Mouse (Mus musculus) thymus, adult 2 months (tissue): Measurements from ENCODE around the gene Nhlrc2. TPM values are rescaled to one million over a fixed set of nuclear protein-coding genes. Genes with fewer than 3 reads are reported as not detected.

Source experiments
- DNase-seq: peaks from one replicate; pipeline ENCODE4 v3.0.0; 2021
- H3K27ac ChIP-seq: fragments of 200-500 bp; 2 replicates; pipeline ENCODE4 v1.5.1; 2012; ENCODE audit warnings: low read length, control low read depth; ENCODE audit not compliant: control insufficient read depth, insufficient read depth
- H3K27me3 ChIP-seq: fragments of 200-500 bp; 2 replicates; pipeline ENCODE4 v1.6.1; 2012; ENCODE audit warnings: mild to moderate bottlenecking, low read length, moderate library complexity, mixed read lengths; ENCODE audit not compliant: control insufficient read depth, insufficient read depth
- H3K36me3 ChIP-seq: fragments of 200-500 bp; 2 replicates; pipeline ENCODE4 v1.6.1; 2012; ENCODE audit warnings: mild to moderate bottlenecking, low read length, moderate library complexity; ENCODE audit not compliant: control insufficient read depth, insufficient read depth
- H3K4me1 ChIP-seq: fragments of 200-500 bp; replicated peaks from 2 replicates; pipeline ENCODE4 v1.6.1; 2012; ENCODE audit warnings: low read length; ENCODE audit not compliant: control insufficient read depth, insufficient read depth
- H3K4me3 ChIP-seq: fragments of 200-500 bp; 2 replicates; pipeline ENCODE4 v1.5.1; 2012; ENCODE audit warnings: mild to moderate bottlenecking, low read length, control low read depth, moderate library complexity; ENCODE audit not compliant: control insufficient read depth, insufficient read depth
- CTCF ChIP-seq: fragments of 200-500 bp; IDR thresholded peaks from 2 replicates; pipeline ENCODE4 v1.5.1; 2012; ENCODE audit warnings: mild to moderate bottlenecking, control low read depth, low read length, moderate library complexity, borderline replicate concordance; ENCODE audit not compliant: control insufficient read depth, poor library complexity, insufficient read depth; ENCODE audit errors: extremely low read depth
- POLR2A ChIP-seq: fragments of 200-500 bp; IDR thresholded peaks from 2 replicates; pipeline ENCODE4 v1.6.1; 2012; ENCODE audit warnings: mild to moderate bottlenecking, low read length, control low read depth, moderate library complexity; ENCODE audit not compliant: control insufficient read depth, poor library complexity, insufficient read depth; ENCODE audit errors: extremely low read depth
- WGBS: fragments of 180-500 bp; shearing (Covaris S2); methylation state at CpG from one replicate; pipeline ENCODE4 v1.1.7; 2018; 5-methylcytosine and 5-hydroxymethylcytosine counted together
- polyA plus RNA-seq: library from polyadenylated mRNA; depleted of rRNA; stranded (reverse); fragments of >200 nt; gene quantifications from 2 replicates; pipeline ENCODE4 v1.2.3, GENCODE M21; 2012

Nhlrc2 gene
- polyA plus RNA-seq, 1 experiment, result 12.6 TPM

DNA sequence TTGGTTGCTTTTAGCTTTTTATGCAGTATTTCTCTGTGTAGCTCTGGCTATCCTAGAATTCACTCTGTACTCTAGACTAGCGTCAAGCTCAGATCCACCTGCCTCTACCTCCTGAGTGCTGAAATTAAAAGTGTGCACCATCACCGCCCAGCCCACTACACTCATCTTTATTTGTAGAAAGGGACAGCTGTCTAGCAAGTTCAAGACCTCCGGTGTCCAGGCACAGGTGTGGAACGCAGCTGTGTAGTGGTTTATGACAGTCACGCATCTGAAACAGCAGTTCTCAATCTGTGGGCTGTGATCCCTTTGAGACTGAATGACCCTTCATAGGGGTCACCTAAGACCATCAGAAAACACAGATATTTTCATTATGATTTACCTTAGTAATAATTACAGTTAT is 41.4 kb downstream of the Nhlrc2 start:
- no peaks in the 10 kb centered on the region for H3K27me3 ChIP-seq
- TF ChIP-seq CTCF (no peak), POLR2A (no peak)
- H3K4me1 ChIP-seq, result no peaks in the 10 kb centered on the region
- H3K4me3 ChIP-seq, result no peak overlapping the region
- DNase-seq, result no peak
- WGBS, result 98% methylated on average over 5 of the region's 5 CpGs
- no peak overlapping the region for H3K27ac ChIP-seq
- peaks cover 37% of the 10 kb centered on the region for H3K36me3 ChIP-seq

DNA sequence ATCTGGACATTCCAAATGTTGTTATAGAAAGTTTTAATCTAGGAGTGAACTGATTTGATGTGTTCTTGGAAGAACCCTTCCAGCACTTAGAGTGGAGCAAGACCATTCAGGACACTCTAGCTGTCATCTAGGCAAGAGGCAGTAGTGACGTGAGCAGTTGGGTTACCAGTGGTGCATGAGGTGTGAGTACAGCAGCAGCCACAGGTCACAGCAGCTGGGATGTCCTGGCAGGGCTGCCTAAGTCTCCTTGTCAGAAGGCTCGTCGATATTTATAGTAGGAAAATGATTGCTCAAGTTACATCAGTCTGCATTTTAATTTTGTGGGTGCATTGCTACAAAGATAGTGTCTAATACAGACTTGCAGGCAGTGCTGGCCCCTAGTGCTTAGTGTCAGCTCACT is 42.2 kb downstream of the Nhlrc2 start:
- 92% methylated on average over 3 of the region's 3 CpGs for WGBS
- TF ChIP-seq POLR2A, result no peak
- no peak for TF ChIP-seq CTCF
- no peak for DNase-seq
- Histone ChIP-seq H3K4me1 (no peaks in the 10 kb centered on the region), H3K4me3 (no peak overlapping the region), H3K36me3 (peaks cover 37% of the 10 kb centered on the region), H3K27ac (no peak overlapping the region), H3K27me3 (no peaks in the 10 kb centered on the region)

DNA sequence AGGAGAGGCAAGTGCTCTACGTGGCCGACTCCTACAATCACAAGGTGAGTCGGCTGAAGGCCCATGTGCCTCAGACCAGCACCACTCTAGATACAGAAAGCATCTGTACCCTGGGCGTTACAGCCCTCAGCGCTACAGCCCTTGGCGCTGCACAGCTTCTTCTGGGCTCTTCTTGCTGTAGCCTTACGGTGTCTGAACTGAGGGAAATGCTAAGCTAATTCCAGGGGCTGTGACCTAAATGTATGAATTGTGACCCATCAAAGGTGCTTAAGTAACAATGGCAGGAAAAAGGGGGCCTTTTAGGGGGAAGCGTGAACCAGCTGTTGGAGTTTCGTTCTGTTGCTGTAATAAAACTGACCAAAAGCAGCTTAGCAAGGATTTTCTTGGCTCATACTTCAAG is 44.4 kb downstream of the Nhlrc2 start:
- Histone ChIP-seq H3K36me3 (peaks cover 46% of the 10 kb centered on the region), H3K4me1 (no peaks in the 10 kb centered on the region), H3K4me3 (no peak overlapping the region), H3K27me3 (no peaks in the 10 kb centered on the region), H3K27ac (no peak overlapping the region)
- 98% methylated on average over 9 of the region's 9 CpGs for WGBS
- TF ChIP-seq CTCF, result no peak
- TF ChIP-seq POLR2A, result no peak
- DNase-seq, result no peak

DNA sequence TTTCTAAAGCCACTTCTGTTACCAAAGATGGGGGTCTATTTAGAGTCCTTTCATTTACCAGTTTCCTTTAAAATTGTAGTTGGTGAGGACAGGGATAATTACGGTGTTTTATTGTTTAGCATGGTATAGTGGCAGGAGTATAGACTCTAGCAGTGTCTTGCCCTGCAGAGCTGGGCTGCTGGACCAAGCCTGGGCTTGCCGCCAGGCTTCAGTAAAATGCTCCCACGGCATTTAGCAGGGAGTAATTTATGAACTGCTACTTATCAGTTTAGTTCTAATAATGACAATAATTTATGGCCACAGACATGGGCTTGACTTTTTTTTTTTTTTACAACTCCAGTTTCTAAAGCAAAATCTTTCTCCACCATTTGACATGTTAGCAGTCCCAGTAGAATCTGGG is 51.9 kb downstream of the Nhlrc2 start:
- Histone ChIP-seq H3K27ac (no peak overlapping the region), H3K4me1 (no peaks in the 10 kb centered on the region), H3K4me3 (no peak overlapping the region), H3K36me3 (peaks cover 13% of the 10 kb centered on the region), H3K27me3 (no peaks in the 10 kb centered on the region)
- no peak for TF ChIP-seq POLR2A
- no peak for TF ChIP-seq CTCF
- DNase-seq, result no peak
- 95% methylated on average over 3 of the region's 3 CpGs for WGBS

DNA sequence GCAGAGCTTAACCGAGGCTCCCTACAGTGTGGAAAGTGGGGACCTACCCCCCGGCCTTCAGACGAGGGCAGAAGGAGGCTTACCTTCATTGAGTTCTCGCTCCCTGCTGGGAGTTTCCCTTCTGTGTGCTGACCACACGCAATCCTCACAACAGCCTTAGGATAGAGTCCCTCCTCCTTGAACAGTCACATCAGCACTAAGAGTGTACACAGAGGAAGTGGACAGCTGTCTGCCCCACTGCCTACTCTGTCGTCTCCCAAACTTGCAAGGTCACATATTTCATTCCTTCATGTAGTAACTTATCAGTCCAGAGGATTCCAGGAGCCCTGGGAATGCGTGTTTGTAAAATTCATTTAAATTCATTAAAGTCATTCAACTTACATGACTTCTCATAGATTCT is 52.7 kb downstream of the Nhlrc2 start:
- H3K27me3 ChIP-seq, result no peaks in the 10 kb centered on the region
- 89% methylated on average over 7 of the region's 7 CpGs for WGBS
- no peaks in the 10 kb centered on the region for H3K4me1 ChIP-seq
- no peak for DNase-seq
- H3K4me3 ChIP-seq, result no peak overlapping the region
- H3K27ac ChIP-seq, result no peak overlapping the region
- TF ChIP-seq POLR2A (no peak), CTCF (no peak)
- H3K36me3 ChIP-seq, result peaks cover 13% of the 10 kb centered on the region

- Histone ChIP-seq H3K27me3 (no peaks in the 10 kb centered on the region), H3K4me1 (no peaks in the 10 kb centered on the region), H3K36me3 (peaks cover 10% of the 10 kb centered on the region), H3K27ac (no peak overlapping the region), H3K4me3 (no peak overlapping the region)
- WGBS, result 91% methylated on average over 15 of the region's 15 CpGs
- DNase-seq, result no peak
- TF ChIP-seq CTCF (no peak), POLR2A (no peak)
These were observed 53.9 kb downstream of the Nhlrc2 start for GRCm38 (mm10) chr19:56601901-56602347.

- H3K27me3 ChIP-seq, result no peaks in the 10 kb centered on the region; the same call in 1 of the 2 replicates
- H3K36me3 ChIP-seq, result no peaks in the 10 kb centered on the region
- H3K4me1 ChIP-seq, result no peaks in the 10 kb centered on the region
- no peak for DNase-seq
- 39% methylated on average over 5 of the region's 5 CpGs for WGBS
- H3K4me3 ChIP-seq, result no peak overlapping the region
- TF ChIP-seq CTCF (no peak), POLR2A (no peak)
- no peak overlapping the region for H3K27ac ChIP-seq
These were observed 60.9 kb downstream of the Nhlrc2 start for GRCm38 (mm10) chr19:56608946-56609345.
